Comparison of ENCODE assay signal across 34 mouse cellular contexts in the genomic region with DNA sequence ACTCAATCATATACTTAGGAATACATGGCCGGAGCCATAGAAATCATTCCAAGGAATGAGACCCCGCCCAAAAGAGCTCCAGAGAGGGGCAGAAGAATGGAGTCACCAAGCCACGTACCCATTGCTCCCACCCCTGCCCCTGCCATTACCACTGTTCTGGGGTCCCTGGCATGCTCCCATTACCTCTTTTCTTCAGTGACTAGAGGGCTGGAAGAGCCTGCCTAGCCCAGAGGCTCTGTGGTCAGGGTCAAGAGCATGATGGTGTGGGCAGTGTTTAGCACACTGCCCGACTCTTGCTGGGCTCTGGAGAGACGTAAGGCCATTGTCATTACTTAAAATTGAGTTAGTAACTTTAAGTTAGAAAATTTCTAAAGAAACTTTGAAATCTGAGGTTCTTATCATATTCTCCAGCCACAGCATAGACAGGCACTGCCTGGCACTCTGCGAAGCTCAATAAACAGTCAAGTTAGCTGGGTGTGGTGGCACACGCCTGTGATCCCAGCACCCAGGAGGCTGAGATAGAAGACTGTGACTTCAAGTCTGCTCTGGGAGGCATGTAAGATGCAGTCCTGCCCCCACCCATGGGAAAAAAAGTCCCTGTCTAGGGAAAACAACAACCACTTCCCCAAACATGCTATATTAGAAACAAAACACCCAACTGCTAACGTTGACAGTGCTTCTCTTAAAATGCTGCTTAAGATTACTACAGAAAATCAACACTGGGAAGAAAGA. TPM values are rescaled to one million over a fixed set of nuclear protein-coding genes. Genes with fewer than 3 reads are reported as not detected.
DNase-seq lines count a peak whose midpoint lies in the region; ATAC-seq lines count a peak whose summit lies in the region.
"Had no signal": no experiment of that assay in that cellular context is flagged by ENCODE, and none has a peak within 500 bp of the region (broad histone marks: within the 10 kb centered on the region; RNA-seq: fewer than 3 reads in every experiment).

No protein-coding gene starts in this region.

- H3K4me3 ChIP-seq in liver, embryonic 11.5 days (ENCODE audit: low read depth, low read length): no peak overlapping the region
- H3K4me3 ChIP-seq in liver, embryonic 16.5 days (ENCODE audit: low read depth, low read length): no peak overlapping the region
- H3K4me3 ChIP-seq: heart, adult 2 months; heart, embryonic 15.5 days; limb, embryonic 15.5 days; midbrain, embryonic 15.5 days; myocyte; neural tube, embryonic 13.5 days had no signal

- no peak overlapping the region for H3K4me2 ChIP-seq in liver, embryonic 11.5 days
- H3K4me2 ChIP-seq in liver, embryonic 16.5 days (ENCODE audit: low read depth, low read length): no peak overlapping the region
- H3K4me2 ChIP-seq: heart, embryonic 15.5 days; hindbrain, embryonic 14.5 days; limb, embryonic 15.5 days; midbrain, embryonic 15.5 days; neural tube, embryonic 13.5 days had no signal

- peak; percentile 21 to 42 for DNase-seq in spleen, postnatal 36 days (ENCODE audit: low spot score in 2 of 2)
- DNase-seq in spleen, adult 12 weeks (ENCODE audit: low spot score): no peak
- DNase-seq in liver, embryonic 11.5 days (ENCODE audit: low spot score): no peak
- no peak for DNase-seq in cerebellum, adult 18-20 months
- DNase-seq in right cerebral cortex, postnatal 10 days (ENCODE audit: low spot score in 2 of 2): no peak
- no peak for DNase-seq in testis, postnatal 10 days (ENCODE audit: low spot score)
- DNase-seq: adrenal gland, postnatal 14 days; cerebellum, postnatal 10 days; forebrain, postnatal 0 days; gastrocnemius, postnatal 25 days; heart, adult 2 months; heart, postnatal 4 days; kidney, adult 2 months; layer of hippocampus, adult 9-11 months; left cerebral cortex, postnatal 4 days; lung, postnatal 10 days; right cerebral cortex, postnatal 4 days; thymus, postnatal 36 days had no signal

- WGBS in liver, embryonic 11.5 days: 76% methylated on average over 8 of the region's 8 CpGs
- 52% methylated on average over 8 of the region's 8 CpGs for WGBS in liver, embryonic 16.5 days (ENCODE audit: insufficient replicate concordance)

- no peaks in the 10 kb centered on the region; the same call in 1 of the 2 replicates for H3K36me3 ChIP-seq in liver, embryonic 11.5 days (ENCODE audit: control insufficient read depth, insufficient read depth, low read length)
- H3K36me3 ChIP-seq in liver, embryonic 16.5 days (ENCODE audit: control insufficient read depth, insufficient read depth): no peaks in the 10 kb centered on the region; the same call in 1 of the 2 replicates
- H3K36me3 ChIP-seq: heart, embryonic 15.5 days; midbrain, embryonic 15.5 days; neural tube, embryonic 13.5 days had no signal

- peak; percentile 68 for ATAC-seq in liver, embryonic 11.5 days (replicated peaks; ENCODE audit: low FRiP score)
- peak; percentile 76 for ATAC-seq in liver, embryonic 16.5 days (ENCODE audit: low read depth)
- ATAC-seq: activated CD4-positive, CD25-positive, alpha-beta regulatory T cell, adult 4 months; forebrain, postnatal 0 days; inflammation-experienced regulatory T-cells, adult 6 months; midbrain, embryonic 15.5 days had no signal

- H3K9me3 ChIP-seq in liver, embryonic 11.5 days (ENCODE audit: control insufficient read depth, low read length): no peaks in the 10 kb centered on the region
- H3K9me3 ChIP-seq in liver, embryonic 16.5 days (replicated peaks; ENCODE audit: control insufficient read depth, low read length): no peaks in the 10 kb centered on the region
- H3K9me3 ChIP-seq: heart, embryonic 15.5 days; limb, embryonic 15.5 days; midbrain, embryonic 15.5 days; neural tube, embryonic 13.5 days had no signal

- no peaks in the 10 kb centered on the region for H3K27me3 ChIP-seq in liver, embryonic 11.5 days (replicated peaks; ENCODE audit: control insufficient read depth, insufficient read depth, low read length)
- no peaks in the 10 kb centered on the region for H3K27me3 ChIP-seq in liver, embryonic 16.5 days (ENCODE audit: control insufficient read depth, insufficient read depth, low read depth, low read length)
- H3K27me3 ChIP-seq: heart, embryonic 15.5 days; limb, embryonic 15.5 days; midbrain, embryonic 15.5 days; neural tube, embryonic 13.5 days had no signal

- no peak overlapping the region for H3K27ac ChIP-seq in liver, embryonic 11.5 days (ENCODE audit: low read depth, low read length)
- no peak overlapping the region for H3K27ac ChIP-seq in liver, embryonic 16.5 days (ENCODE audit: low read length)
- H3K27ac ChIP-seq: heart, adult 2 months; heart, embryonic 15.5 days; hindbrain, embryonic 14.5 days; kidney, postnatal 0 days; limb, embryonic 15.5 days; midbrain, embryonic 15.5 days; neural tube, embryonic 13.5 days had no signal

- no peak overlapping the region for H3K9ac ChIP-seq in liver, embryonic 11.5 days (ENCODE audit: low read depth, low read length)
- H3K9ac ChIP-seq in liver, embryonic 16.5 days (ENCODE audit: low read depth, low read length): no peak overlapping the region
- H3K9ac ChIP-seq: forebrain, postnatal 0 days; heart, embryonic 15.5 days; hindbrain, embryonic 14.5 days; limb, embryonic 15.5 days; midbrain, embryonic 15.5 days; neural tube, embryonic 13.5 days had no signal

- peaks cover 6% of the 10 kb centered on the region; the same call in 1 of the 2 replicates for H3K4me1 ChIP-seq in liver, embryonic 11.5 days (replicated peaks; ENCODE audit: control insufficient read depth, insufficient read depth, low read length)
- no peaks in the 10 kb centered on the region; the same call in 1 of the 2 replicates for H3K4me1 ChIP-seq in liver, embryonic 16.5 days (ENCODE audit: control insufficient read depth, low read depth, low read length)
- H3K4me1 ChIP-seq: heart, embryonic 15.5 days; limb, embryonic 15.5 days; midbrain, embryonic 15.5 days; neural tube, embryonic 13.5 days had no signal

RNA-seq across cellular contexts. Expression of a gene that starts 9.7 kb away (rescaled TPM):
- not detected in 2 replicates for polyA plus RNA-seq in liver, embryonic 11.5 days (2014; fragmentation: Nextera tagmentation; extraction: Ambion mirVana)
- polyA plus RNA-seq in liver, embryonic 16.5 days (2015; fragmentation: Nextera tagmentation; extraction: Ambion mirVana): not detected in 2 replicates
- polyA plus RNA-seq: activated CD4-positive, CD25-positive, alpha-beta regulatory T cell, adult 4 months; brain, embryonic 14.5 days; C2C12; embryonic facial prominence, embryonic 11.5 days; forebrain, embryonic 11.5 days; forebrain, postnatal 0 days; heart, adult 2 months; heart, embryonic 15.5 days; hindbrain, embryonic 14.5 days; inflammation-experienced regulatory T-cells, adult 6 months; kidney, adult 2 months; kidney, postnatal 0 days; large intestine, adult 2 months; limb, embryonic 15.5 days; midbrain, embryonic 15.5 days; myocyte; neural tube, embryonic 13.5 days; testis, adult 2 months had no signal

RNA-seq across cellular contexts. Expression of a gene that starts 32.2 kb away (rescaled TPM):
- polyA plus RNA-seq in liver, embryonic 11.5 days (2014; fragmentation: Nextera tagmentation; extraction: Ambion mirVana): 8.9 and 9.3 TPM in 2 replicates
- 5.0 and 6.7 TPM in 2 replicates for polyA plus RNA-seq in liver, embryonic 16.5 days (2015; fragmentation: Nextera tagmentation; extraction: Ambion mirVana)

Comparison
In these comparisons a context has a peak if more than half of its experiments do, and no peak if none do; other contexts are left out.
1. DNase-seq: peak in spleen, postnatal 36 days (2 of 2); none in spleen, adult 12 weeks (single experiment), liver, embryonic 11.5 days (single experiment), cerebellum, adult 18-20 months (0 of 2), right cerebral cortex, postnatal 10 days (0 of 2) and testis, postnatal 10 days (single experiment).